Mouse (Mus musculus) yolk sac, embryonic 10.5 days (tissue): Measurements from ENCODE around the gene Gm20075.
"Not testable (repeated sequence)": the region's sequence is repeated elsewhere in the genome, so short reads cannot be mapped to it uniquely, and the experiment has no call there.

Source experiments
- DNase-seq: peaks from one replicate; pipeline ENCODE4 v3.0.0-alpha.2; 2017; ENCODE audit warnings: low spot score

The Gm20075 gene

DNA sequence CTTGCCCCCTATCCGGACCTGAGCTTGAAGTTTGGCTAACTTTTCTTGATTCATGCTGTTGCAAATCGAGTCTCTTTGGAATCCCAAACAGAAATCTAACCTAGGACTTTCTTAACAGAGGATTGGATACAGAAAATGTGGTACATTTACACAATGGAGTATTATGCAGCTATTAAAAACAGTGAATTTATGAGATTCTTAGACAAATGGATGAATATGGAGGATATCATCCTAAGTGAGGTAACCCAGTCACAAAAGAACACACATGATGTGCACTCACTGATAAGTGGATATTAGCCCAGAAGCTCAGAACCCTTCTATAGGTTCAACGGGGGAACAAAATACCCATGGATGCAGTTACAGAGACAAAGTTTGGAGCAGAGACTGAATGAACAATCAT lies at the start of gene Gm20075:
Gene Gm20075, minus strand, starts transcription at position 101 of the 400 bp plus-strand sequence.
- not testable (repeated sequence) for DNase-seq

DNA sequence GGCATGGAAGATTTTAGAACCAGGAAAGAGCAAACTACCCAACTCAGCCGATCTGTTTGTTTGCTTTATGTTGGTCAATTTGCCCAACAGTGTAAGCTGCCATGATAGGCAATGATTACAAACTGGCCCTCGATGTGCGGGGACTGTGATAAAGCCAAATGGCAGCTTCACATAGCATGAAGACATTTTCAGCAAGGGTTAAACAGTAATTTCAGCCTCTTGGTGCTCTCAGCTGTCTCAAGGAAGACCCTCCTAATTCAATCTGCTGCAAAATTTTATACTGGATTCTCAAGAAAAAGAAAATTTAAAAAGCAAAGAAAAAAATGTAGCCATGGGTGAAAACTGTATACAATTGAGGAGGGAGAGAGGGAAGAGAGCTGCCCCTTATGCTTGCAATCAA lies 47.9 kb upstream of the Gm20075 start:
- DNase-seq: no peak

DNA sequence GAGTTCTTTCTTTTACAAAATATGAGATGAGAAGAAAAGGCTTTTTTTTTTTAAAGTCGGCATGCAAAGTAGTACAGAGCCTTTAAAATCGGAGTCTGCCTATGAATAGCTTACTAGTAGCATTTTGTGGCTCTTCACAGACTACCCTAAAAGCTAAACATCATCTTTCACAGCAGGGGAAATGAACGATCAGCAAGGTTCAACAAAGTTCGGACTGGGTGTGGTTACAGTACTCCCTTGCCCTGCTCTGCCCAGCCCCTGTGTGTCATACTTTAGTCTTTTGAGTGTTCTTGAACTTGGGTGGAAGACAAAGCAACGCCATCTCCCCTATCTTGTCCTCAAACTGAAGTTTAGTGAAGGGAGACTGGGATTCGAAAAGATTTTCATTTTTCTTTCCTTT lies 45.5 kb upstream of the Gm20075 start:
- no peak for DNase-seq

DNA sequence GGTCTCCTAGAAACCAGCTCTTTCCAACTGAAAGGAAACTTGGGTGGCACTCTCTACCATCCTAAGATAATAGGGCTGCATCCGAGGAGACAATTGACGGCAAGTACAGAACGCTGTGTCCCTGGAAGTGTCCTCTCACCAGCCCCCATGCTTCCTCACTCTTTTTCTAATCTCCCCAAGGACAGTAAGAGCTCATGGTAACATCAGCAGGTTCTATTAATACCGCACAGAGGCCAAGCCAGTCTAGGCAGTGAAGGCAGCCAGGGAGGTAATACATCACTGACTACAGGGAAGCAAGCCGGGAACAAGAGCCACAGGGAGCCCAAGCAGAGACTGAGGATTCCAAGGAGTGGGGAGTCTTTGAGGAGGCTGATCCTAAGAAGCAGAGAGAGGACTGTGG lies 43.8 kb upstream of the Gm20075 start:
- DNase-seq: no peak

DNA sequence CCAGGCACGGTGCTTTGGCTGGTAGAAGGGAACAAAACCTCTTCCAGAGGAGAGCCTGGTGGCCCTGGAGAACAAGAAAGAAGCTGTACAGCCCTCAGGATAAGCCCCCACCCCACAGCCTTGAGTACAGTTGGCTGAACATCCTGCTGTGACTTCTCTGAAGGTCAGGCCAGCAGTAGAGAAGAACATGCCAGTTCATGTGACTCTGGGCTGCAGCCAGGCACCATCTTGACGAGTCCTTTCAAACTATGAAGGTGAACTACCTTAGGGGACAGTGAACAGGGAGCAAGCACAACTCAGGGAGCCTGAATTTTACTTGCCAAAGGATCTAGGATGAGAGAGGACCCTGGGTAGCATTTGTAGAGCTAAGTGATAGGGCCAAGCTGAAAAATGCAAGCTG lies 31.5 kb upstream of the Gm20075 start:
- no peak for DNase-seq

DNA sequence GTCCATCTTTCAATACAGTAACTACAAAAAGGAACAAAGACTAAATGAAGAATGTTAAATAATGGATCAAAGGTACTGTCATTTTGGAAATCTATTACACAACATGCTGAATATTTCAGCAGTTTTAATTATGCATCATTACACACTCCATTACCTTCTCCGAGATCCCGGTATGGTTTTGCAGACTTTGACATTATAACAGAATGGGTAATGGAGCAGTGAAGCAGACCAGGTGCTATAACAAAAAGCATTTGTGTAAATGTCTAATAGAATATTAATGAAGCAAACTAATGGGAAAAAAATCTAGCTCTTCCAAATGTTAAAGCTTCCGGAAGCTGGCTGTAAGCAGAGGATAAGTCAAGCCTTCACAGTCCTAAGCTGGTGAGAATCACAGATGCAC lies 29.6 kb upstream of the Gm20075 start:
- DNase-seq: no peak

- DNase-seq: no peak
These were observed 25.2 kb upstream of the Gm20075 start for GRCm38 (mm10) chr13:96106367-96106766.

- DNase-seq: no peak
These were observed 9.8 kb upstream of the Gm20075 start for GRCm38 (mm10) chr13:96090929-96091328.

GRCm38 (mm10) chr13:96085581-96086302 lies 4.6 kb upstream of the Gm20075 start:
- DNase-seq: no peak

GRCm38 (mm10) chr13:96081754-96082153 lies 578 bp upstream of the Gm20075 start, which contains the start of gene Gm17190:
Gene Gm17190 (plus strand): TSS chr13:96082054.
- DNase-seq: not testable (repeated sequence)

DNA sequence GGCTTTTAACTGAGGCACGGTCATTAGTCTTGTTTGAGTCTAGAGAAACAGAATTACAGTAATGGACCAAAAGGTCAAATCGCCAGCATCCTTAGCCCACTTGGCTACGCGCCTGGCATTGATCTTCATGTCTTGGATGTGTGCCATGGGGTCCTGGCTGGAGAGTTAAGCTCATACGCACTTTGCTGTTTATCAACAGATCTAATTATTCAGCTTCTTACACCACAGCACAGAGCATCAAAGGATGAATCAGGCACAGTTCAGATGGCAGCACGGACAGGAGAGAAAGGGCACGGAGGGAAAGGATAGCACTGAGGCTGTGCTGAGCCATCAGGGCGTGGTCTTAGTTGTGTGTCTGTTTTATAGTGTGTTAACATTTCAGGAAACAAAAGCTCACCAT lies 7.6 kb downstream of the Gm20075 start:
- no peak for DNase-seq

- DNase-seq: no peak
These were observed 28.4 kb downstream of the Gm20075 start for GRCm38 (mm10) chr13:96052755-96053154.

GRCm38 (mm10) chr13:96045396-96045795 lies 35.8 kb downstream of the Gm20075 start:
- no peak for DNase-seq

DNA sequence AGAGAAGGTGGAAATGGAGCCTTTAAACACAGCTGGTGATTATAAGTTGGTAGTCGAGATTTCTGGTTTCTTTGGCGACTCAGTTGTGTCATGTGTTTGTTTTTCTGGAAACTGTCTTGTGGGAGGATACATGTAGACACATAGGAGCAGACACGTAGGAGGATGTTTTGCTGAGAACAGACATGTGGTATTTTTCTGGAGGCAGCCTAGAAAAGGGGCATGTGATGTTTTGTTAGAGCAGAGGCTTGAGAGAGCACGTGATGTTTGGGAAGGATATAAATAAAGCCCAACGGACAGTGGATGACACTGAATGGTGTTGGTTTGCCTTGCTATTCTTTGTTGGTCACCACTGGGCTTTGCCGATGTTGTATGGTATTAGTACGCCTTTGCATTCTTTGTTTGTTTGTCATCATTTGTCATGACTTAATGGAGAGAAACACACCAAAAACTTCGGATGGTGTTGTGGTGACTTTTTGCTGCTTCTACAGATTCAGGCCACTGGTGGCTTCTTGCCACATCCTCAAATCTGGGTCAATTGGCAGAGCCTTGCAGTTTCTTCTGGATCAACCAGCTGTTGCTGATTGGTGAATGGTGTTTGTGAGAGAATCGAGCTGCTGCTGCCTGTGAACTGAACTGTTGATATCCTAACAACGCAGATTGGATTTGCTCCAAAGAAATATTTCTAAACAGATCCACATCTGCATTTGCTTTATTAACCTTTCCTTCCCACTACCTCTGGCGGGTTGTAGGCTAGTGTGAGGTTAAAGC lies 40.7 kb downstream of the Gm20075 start:
- DNase-seq: no peak

DNA sequence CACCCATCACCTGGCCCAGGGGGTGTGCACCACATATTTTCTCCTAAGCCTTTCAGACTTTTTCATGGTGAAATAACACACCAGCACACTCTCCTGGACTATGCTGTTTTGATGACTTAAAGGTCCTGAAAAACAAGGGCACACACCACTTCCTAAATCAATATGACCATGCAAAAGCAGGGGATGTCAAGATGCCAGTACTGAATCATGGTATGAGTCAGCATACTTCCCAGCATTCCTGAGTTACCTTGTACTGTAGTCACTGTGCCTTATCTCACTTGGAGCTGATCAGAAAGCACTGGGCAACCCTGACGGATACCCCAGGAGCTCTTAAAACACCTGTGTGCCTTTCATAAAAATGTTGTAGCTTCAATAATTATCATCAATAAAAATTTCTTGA lies 41.6 kb downstream of the Gm20075 start:
- DNase-seq: no peak

GRCm38 (mm10) chr13:96030368-96031223 lies 50.6 kb downstream of the Gm20075 start:
- DNase-seq: peak; percentile 9
